Mouse (Mus musculus) C2C12 (cell line): ENCODE measurements around the gene Gm11037.

Experiments used
- CTCF ChIP-seq: IDR thresholded peaks from one replicate; pipeline ENCODE4 v1.5.1; 2011; ENCODE audit not compliant: control insufficient read depth, insufficient read depth, insufficient read length
- MAX ChIP-seq: IDR thresholded peaks from one replicate; pipeline ENCODE4 v1.6.1; 2011; ENCODE audit warnings: mild to moderate bottlenecking, control low read depth
- MYOD1 ChIP-seq: IDR thresholded peaks from one replicate; pipeline ENCODE4 v1.6.1; 2011; ENCODE audit warnings: low read depth; ENCODE audit not compliant: control insufficient read depth, insufficient read length
- MYOG ChIP-seq: IDR thresholded peaks from one replicate; pipeline ENCODE4 v1.6.1; 2011; ENCODE audit not compliant: control insufficient read depth, insufficient read length; ENCODE audit errors: extremely low read depth
- USF1 ChIP-seq: IDR thresholded peaks from one replicate; pipeline ENCODE4 v1.6.1; 2011; ENCODE audit warnings: low read depth, mild to moderate bottlenecking, control low read depth, moderate library complexity

DNA sequence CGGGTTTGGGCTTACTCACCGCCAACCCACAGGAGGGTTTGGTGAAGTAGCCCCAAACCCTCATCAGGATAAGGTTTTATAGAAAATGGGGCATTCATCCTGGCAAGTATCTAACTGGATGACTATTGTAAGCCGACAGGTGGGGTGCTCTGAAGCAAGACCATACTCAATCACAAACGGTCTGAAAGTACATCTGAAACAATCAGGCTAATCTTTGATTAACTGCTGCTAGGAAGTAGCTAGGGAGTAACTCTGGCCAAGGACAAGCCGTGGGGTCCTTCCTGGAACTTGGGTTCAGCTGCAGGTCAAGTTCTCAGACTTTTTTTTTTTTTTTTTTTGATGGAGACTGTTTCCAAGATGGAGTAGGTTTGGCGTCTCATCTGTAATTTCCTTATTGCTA is 34.7 kb downstream of the Gm11037 start:
- no peak for TF ChIP-seq CTCF
- TF ChIP-seq USF1 = no peak
- TF ChIP-seq MYOG = no peak
- no peak for TF ChIP-seq MAX
- no peak for TF ChIP-seq MYOD1
